Mouse (Mus musculus) kidney, adult 18-20 months (tissue): ENCODE data around the gene Stx4a.
A peak's percentile ranks its signal among the peaks of the same experiment; 100 is the strongest.
"Not testable (repeated sequence)": the region's sequence is repeated elsewhere in the genome, so short reads cannot be mapped to it uniquely, and the experiment has no call there.

ENCODE experiments used
- DNase-seq: peaks from one replicate; pipeline ENCODE4 v3.0.0; 2021

Stx4a gene

GRCm38 (mm10) chr7:127870136-127870821 lies 46.2 kb downstream of the Stx4a start:
- DNase-seq: no peak

GRCm38 (mm10) chr7:127874812-127875626 lies 50.9 kb downstream of the Stx4a start:
- DNase-seq: no peak

GRCm38 (mm10) chr7:127875627-127876001 lies 51.5 kb downstream of the Stx4a start:
- DNase-seq: peak; percentile 91

- peak; percentile 83 for DNase-seq
Observed at GRCm38 (mm10) chr7:127876041-127876466, 52.0 kb downstream of the Stx4a start, which contains the start of gene Zfp646. Zfp646 (plus strand) TSS chr7:127876221.

GRCm38 (mm10) chr7:127876467-127877348 lies 52.6 kb downstream of the Stx4a start, which contains the start of gene Zfp668:
Zfp668 (minus strand) TSS chr7:127876828.
- DNase-seq: peak; percentile 93

GRCm38 (mm10) chr7:127879301-127879700 lies 55.2 kb downstream of the Stx4a start:
- DNase-seq: no peak

- DNase-seq: no peak
Observed at GRCm38 (mm10) chr7:127880431-127880830, 56.3 kb downstream of the Stx4a start.

GRCm38 (mm10) chr7:127885951-127886350 lies 61.9 kb downstream of the Stx4a start:
- DNase-seq: no peak

- DNase-seq: no peak
Observed at GRCm38 (mm10) chr7:127886551-127886950, 62.5 kb downstream of the Stx4a start.

GRCm38 (mm10) chr7:127887191-127887590 lies 63.1 kb downstream of the Stx4a start:
- DNase-seq: no peak

GRCm38 (mm10) chr7:127887781-127888180 lies 63.7 kb downstream of the Stx4a start:
- no peak for DNase-seq

GRCm38 (mm10) chr7:127888821-127889220 lies 64.7 kb downstream of the Stx4a start:
- no peak for DNase-seq

- peak; percentile 77 for DNase-seq
Observed at GRCm38 (mm10) chr7:127890798-127891197, 66.7 kb downstream of the Stx4a start, which contains the start of gene Prss53. Prss53 (minus strand) TSS chr7:127890970.

- DNase-seq: peak; percentile 32
Observed at GRCm38 (mm10) chr7:127894480-127894879, 70.4 kb downstream of the Stx4a start.

GRCm38 (mm10) chr7:127895442-127895841 lies 71.3 kb downstream of the Stx4a start, which contains the start of the genes Gm21974 and Vkorc1:
Gm21974 (minus strand) TSS chr7:127895454.
Vkorc1 (minus strand) TSS chr7:127895617.
- peak; percentile 98 for DNase-seq

GRCm38 (mm10) chr7:127895891-127896290 lies 71.8 kb downstream of the Stx4a start:
- DNase-seq: not testable (repeated sequence)

- DNase-seq: peak; percentile 59
Observed at GRCm38 (mm10) chr7:127896384-127896783, 72.3 kb downstream of the Stx4a start.

- DNase-seq: no peak
Observed at GRCm38 (mm10) chr7:127897542-127897941, 73.4 kb downstream of the Stx4a start.

- DNase-seq: no peak
Observed at GRCm38 (mm10) chr7:127898179-127898956, 74.3 kb downstream of the Stx4a start.
